Mouse (Mus musculus): Measurements from ENCODE around the gene Ccnb1. TPM values are rescaled to one million over a fixed set of nuclear protein-coding genes. Genes with fewer than 3 reads are reported as not detected.
"Not testable (repeated sequence)": the region's sequence is repeated elsewhere in the genome, so short reads cannot be mapped to it uniquely, and the experiment has no call there.

Gene Ccnb1
- polyA plus RNA-seq, 2 experiments from 2014 or later = 51.2 to 57.0 TPM

DNA sequence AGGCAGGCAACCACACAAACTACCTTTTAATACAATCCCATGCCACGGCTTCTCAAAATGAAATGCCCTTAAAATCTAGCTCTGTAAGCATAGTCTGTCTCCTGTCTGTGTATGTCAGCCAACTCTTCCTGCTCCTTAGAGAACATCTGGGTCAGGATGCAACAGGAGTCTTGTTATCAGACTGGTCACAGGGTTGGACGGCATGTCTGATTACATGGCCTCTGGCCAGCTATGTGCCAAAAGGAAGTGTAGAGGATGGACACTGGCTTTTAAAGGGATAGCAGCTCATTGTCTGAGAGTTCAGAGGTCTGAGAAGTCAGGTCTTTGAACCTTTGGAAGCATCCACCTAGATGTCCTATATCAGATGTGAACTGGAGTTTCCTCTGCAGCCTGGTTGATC is 31.0 kb downstream of the Ccnb1 start:
- ATAC-seq = no peak

DNA sequence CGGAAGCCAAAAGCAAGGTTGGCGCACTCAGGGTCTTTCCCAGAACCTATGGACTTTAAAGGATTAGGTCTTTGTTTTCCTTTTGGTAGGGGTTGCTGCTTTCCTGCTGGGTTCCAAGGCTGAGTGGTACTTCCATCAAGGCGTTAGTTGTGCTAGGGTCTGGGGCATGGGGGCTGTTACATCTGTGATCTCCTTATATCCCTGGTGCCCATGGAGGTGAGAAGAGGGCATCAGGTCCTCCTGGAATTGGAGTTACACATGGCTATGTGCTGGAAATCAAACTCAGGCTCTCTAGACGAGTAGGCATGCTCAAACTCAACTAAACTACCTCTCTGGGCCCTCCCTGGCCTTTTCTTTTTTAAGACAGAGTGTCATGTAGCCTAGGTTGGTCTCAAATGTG is 32.2 kb downstream of the Ccnb1 start:
- ATAC-seq = no peak

DNA sequence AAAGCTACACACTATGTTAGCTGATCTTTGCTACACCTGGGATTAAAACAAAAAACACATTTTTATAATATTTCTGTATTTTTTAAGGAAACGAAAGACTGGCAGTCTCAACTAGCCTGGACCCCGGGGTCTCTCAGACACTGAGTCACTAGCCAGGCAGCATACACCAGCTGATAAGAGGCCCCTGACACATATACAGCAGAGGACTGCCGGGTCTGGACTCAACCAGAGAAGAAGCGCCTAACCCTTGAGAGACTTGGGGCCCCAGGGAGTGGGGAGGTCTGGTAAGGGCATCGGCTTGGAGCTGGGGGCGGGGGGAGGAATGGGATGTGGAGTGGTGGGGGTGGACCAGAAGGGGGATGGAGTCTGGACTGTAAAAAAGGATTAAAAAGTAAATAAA is 33.4 kb downstream of the Ccnb1 start:
- no peak for ATAC-seq

DNA sequence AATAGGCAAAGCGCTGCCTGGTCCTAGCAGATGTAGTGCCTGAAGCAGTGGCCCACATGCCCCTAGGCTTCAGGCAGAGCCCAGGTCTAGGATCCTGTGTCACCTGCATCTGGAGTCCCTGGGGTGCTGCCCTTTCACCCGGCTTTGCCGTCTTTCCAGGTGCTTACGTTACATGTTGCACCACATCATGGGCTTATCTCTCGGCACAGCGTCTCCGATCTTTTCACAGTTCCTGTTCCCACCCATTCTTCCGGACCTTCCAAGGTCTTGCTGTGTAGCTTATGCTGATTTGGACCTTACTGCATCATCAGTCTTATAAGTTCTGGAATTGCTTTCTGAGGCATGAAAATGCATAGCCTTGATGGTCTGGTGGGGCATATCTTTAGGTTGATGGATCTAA is 33.8 kb downstream of the Ccnb1 start:
- no peak for ATAC-seq

DNA sequence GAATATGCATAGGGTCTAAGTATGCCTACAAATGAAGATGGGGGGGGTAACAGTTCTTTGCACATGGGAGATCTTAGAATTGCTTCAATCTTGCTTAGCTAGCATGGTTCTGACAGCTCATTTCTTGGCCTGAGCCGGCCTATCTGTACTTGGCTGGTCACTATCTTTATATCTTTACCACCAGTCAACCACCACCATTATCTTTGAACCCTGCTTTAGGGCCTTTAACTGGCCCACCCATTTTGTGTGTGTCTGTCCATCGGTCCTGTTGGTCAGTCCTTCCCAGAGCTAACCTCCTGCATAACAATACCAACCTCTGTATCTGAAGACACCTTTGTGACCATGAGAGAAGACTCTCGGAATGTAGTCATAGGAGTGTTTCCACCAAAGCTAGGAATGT is 35.0 kb downstream of the Ccnb1 start:
- no peak for ATAC-seq

DNA sequence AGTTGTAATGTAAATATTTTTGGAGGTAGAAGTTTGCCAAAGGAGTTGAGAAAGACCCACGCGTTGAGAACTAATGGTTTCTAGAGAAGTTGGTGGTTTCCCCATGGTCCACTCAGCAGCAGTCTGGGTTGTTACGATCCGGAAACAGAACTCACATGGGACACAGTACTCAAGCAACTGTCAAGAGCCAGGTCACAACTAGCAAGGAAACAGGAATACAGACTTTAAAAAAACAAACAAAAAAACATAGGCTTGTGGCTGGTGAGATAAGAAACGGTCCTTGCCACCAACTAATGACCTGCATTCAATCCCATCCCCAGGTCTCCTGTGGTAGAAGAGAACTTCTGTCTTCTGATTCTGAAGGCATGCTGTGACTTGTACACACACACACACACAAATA is 35.6 kb downstream of the Ccnb1 start:
- ATAC-seq = no peak

DNA sequence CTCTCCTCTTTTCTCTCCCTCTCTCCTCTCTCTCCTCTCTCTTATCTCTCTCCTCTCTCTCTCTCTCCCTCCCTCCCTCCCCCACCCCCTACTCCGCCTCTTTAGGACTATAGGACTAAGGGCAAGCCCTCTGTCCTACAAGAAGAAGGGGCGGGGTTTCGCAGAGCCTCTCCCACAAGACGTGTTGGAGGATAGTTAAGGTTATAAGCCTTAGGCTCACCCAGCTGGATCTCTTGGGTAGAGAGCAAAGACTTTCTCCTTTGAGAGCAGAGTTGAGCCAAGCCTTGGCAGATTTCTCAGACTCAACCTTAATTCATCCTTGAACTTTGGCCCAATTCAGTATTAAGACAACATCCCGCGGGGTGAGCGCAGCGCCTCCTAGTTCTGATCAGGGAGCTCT is 37.7 kb downstream of the Ccnb1 start:
- no peak for ATAC-seq

DNA sequence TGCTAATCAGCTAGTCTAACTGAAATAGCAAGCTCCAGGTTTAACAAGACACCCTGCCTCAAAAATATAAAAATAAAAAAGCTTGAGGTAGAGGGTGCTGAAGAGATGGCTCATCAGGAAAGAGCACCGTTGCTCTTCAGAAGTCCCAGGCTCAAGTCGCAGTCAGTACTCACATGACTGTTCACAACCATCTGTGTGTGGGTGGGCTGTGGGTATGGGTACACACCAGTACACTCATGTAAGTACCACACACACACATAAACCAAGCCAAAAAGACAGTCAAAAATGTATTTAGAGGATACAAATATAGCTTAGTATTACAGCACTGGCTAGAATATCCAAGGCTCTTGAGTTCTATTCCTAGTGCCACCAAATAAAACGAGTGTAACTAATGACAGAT is 40.3 kb downstream of the Ccnb1 start:
- no peak for ATAC-seq

DNA sequence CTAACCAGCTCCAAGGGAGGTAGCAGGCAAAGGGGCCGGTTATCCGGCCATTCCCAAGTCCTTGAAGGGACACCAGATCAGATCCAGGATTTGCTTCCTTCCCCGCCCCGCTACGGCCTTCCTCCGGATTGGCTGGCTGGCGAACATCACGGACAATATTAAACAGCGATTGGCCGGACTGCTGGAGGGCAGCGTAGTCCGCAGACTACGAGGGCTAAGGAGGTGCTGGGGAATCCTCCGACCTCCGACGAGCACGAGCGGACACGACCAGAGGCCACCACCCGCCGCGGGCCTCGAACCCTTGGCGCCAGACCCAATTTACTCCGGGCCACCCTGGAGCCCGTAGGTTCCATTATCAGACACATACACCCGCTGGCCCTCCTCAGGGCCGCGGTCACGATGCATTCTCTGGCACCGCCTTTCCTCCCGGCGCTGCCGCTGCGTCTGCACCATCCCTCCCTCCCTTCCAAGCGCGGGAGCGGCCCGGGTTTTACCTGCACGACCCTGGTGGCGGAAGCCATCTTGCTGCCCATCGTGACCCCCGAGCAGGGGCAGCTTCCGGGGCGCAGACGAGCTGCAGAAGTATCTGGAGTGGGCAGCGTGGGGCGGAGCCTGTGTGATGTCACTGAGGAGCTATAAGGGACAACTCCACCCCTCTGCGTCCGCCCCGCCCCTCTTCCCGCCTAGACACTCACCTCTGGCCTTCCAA is 42.2 kb downstream of the Ccnb1 start, which contains the start of gene Mrps36:
TSS of gene Mrps36 (minus strand) at position 624 of the 709 bp plus-strand sequence.
- ATAC-seq = peak; percentile 93

DNA sequence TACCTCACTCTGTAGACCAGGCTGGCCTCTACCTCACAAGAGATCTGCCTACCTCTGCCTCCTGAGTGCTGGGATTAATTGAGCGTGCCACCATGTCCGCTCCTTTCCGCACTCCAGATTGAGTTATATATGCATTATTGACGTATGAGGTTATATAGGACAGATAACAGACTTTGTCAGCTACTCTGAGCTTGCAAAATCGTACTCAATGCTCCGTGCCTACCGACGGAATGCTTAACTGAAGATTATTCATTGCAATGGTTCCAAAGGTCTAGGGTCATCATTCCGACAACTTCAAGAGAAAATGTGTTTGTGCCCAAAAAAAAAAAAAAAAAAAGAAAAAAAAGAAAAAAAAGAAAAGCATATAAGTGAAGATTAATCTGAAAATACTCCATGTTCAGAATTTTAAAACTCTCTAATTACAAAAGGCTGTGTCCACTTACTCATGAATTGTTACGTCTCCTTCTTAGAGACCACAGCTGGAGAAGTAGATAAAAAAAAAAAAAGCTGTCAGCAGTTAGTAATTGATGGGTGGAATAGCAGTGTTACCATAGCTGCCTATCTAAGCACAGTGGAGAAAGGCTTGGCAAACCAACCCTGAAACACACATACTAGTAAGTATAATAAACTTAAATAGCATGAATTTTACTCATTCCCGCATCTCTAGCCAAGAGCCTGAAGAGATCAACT is 42.9 kb downstream of the Ccnb1 start:
- no peak for ATAC-seq

DNA sequence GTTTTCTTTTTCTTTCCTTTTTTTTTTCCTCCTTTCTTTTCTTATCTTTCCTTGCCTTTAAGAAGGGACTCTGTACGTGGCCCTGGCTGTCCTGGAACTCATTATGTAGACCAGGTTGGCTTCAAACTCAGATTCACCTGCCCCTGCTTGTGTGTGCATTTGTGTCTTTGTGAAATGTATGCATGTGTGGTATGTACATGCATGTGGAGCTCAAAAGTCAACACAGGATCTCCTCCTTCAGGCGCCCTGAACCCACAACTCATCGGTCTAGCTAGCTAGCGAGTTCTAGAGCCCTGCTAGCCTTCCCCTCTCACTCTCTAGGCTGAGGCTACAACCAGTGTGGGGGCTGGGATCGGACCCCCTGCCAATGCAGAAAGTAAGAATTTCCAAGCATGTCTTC is 43.5 kb downstream of the Ccnb1 start:
- ATAC-seq = no peak

DNA sequence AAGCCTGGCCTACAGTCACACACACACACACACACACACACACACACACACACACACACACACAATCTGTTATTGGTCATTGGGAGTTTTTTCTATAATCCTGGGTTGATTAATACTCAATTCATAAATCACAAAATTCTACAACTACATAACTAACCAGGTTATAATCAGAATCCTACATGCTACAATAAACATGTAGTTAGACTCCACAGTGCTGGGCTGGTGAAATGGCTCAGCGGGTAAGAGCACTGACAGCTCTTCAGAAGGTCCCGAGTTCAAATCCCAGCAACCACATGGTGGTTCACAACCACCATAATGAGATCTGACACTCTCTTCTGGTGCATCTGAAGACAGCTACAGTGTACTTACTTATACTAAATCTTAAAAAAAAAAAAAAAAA is 53.6 kb downstream of the Ccnb1 start:
- no peak for ATAC-seq

DNA sequence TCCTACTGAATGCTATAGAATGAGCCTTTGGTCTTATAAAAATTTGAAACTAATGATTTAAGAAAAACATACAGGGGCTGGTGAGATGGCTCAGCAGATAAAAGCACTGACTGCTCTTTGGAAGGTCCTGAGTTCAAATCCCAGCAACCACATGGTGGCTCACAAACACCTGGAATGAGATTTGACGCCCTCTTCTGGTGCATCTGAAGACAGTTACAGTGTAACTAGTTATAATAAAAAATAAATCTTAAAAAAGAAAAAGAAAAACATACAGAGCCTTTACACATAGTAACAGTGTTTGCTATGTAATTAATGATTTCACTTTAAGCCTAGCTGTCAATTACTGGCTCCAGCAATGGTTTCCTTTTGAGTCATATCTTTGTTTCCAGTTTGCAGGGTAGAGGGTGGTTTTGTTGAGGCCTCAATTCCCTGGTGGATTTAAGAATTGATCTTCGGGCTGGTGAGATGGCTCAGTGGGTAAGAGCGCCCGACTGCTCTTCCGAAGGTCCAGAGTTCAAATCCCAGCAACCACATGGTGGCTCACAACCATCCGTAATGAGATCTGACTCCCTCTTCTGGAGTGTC is 54.8 kb downstream of the Ccnb1 start:
- not testable (repeated sequence) for ATAC-seq

DNA sequence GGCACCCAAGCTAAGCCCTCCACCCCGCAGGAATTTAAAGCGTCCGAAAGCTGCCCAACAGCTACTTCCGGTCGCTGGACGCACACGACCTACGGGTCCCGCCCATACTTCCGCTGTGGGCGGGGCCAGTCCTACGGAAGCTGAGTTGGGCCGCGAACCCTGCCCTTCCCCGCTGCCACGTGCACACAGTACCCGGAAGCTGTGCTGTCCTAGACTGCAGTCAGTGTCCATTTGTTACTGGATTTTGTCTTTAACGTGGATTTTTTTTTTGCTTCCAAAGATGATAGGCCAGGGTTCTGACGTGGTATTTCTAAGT is 55.6 kb downstream of the Ccnb1 start, which contains the start of gene Cdk7:
TSS of gene Cdk7 (minus strand) at position 79 of the 316 bp plus-strand sequence.
- ATAC-seq = peak; percentile 96

DNA sequence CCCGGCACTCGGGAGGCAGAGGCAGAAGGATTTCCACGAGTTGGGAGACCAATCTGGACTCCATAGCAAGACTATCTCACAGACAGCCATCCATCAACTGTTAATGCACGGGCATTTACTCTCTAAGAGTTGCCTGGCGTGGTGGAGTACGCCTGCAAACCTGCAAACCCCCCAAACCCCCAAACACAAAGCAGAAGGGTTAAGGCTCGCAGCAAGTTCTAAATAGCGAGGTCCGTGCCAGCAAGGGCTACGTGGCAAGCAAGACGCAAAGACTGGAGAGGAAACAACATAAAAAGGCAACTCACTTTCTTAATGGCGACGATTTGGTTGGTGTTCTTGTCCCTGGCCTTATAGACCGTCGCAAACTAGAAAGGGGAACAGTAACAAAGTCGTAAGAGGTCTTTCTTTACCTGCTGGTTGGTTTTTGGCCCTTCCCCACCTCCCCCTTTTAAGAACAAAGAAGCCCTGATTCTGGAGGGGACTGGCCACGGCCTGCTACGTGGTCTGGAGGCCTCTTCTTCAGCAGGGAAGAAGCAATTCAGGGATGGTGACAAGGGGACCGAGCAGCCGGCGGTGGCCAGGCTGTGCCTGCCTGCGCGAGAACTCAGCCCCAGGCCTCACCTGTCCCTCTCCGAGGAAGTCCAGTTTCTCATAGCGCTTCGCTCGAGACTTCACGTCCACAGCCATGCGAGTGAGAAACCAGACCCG is 56.1 kb downstream of the Ccnb1 start:
- ATAC-seq = peak; percentile 35

Other genes starting within 250 kb of the Ccnb1 start
- gene Ocln, start 233.9 kb downstream of the Ccnb1 start, polyA plus RNA-seq (2017; shearing (Covaris generic)) = under 1 TPM; 0.22 to 0.59 TPM
- gene Marveld2, start 169.6 kb downstream of the Ccnb1 start, polyA plus RNA-seq (2017; shearing (Covaris generic)) = 1 to 10 TPM; 5.1 to 5.5 TPM
- gene Ak6, start 135.6 kb downstream of the Ccnb1 start, polyA plus RNA-seq (2017; shearing (Covaris generic)) = 100 to 1,000 TPM; 135 to 140 TPM
- 10 to 100 TPM; 20.9 to 26.3 TPM for gene Rad17, start 135.5 kb downstream of the Ccnb1 start, polyA plus RNA-seq (2017; shearing (Covaris generic))
- gene Taf9, start 135.0 kb downstream of the Ccnb1 start, polyA plus RNA-seq (2017; shearing (Covaris generic)) = 10 to 100 TPM in 1 of 2 experiments, 1 to 10 TPM in 1; 4.1 to 18.8 TPM
- 10 to 100 TPM; 23.3 to 25.2 TPM for gene Ccdc125, start 116.9 kb downstream of the Ccnb1 start, polyA plus RNA-seq (2017; shearing (Covaris generic))
- gene Cdk7, start 55.6 kb downstream of the Ccnb1 start, polyA plus RNA-seq (2017; shearing (Covaris generic)) = 10 to 100 TPM; 68.3 to 77.4 TPM
- 100 to 1,000 TPM; 108 to 119 TPM for gene Mrps36, start 41.9 kb downstream of the Ccnb1 start, polyA plus RNA-seq (2017; shearing (Covaris generic))
- 1 to 10 TPM; 6.0 to 6.9 TPM for gene Cenph, start 10.7 kb downstream of the Ccnb1 start, polyA plus RNA-seq (2017; shearing (Covaris generic))
- 10 to 100 TPM; 11.2 to 13.8 TPM for gene Slc30a5, start 46.9 kb upstream of the Ccnb1 start, polyA plus RNA-seq (2017; shearing (Covaris generic))